13 mouse cellular contexts compared by ENCODE assay signal in the genomic region with DNA sequence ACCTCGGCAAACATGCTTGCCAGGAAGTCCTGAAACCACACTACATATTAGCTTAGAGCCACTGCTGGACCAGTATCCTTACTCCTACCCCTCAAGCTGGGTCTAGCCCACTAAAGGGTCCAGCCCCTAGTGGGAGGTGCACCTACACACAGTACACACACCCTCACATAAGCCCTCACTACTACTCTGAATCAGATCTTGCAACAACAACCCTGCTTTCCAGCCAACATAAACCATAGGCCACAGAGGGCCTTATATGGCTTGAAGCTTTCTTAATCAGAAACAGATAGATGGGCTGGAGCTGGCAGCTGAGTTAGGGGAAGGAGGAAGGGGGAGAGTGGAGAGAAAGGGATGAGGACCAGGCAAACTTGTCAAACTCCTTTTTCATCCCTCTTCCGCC. TPM values are rescaled to one million over a fixed set of nuclear protein-coding genes. Genes with fewer than 3 reads are reported as not detected.
DNase-seq lines count a peak whose midpoint lies in the region; ATAC-seq and TF ChIP-seq lines count a peak whose summit lies in the region.
"Had no signal": no experiment of that assay in that cellular context is flagged by ENCODE, and none has a peak within 500 bp of the region (broad histone marks: within the 10 kb centered on the region; RNA-seq: fewer than 3 reads in every experiment).

No protein-coding gene starts in this region.

- no peaks in the 10 kb centered on the region for H3K9me3 ChIP-seq in heart, embryonic 14.5 days (ENCODE audit: control insufficient read depth, low read length)
- no peaks in the 10 kb centered on the region for H3K9me3 ChIP-seq in intestine, embryonic 14.5 days (ENCODE audit: control insufficient read depth, low read length)
- no peaks in the 10 kb centered on the region for H3K9me3 ChIP-seq in stomach, postnatal 0 days (ENCODE audit: control insufficient read depth, low read length)
- H3K9me3 ChIP-seq: liver, embryonic 13.5 days; neural tube, embryonic 13.5 days had no signal

- no peak for DNase-seq in heart, postnatal 4 days
- peak; percentile 23 for DNase-seq in urinary bladder, postnatal 14 days (ENCODE audit: low spot score)
- DNase-seq in urinary bladder, adult 18-20 months (ENCODE audit: low spot score in 2 of 2) = no peak
- no peak for DNase-seq in intestine, embryonic 14.5 days (ENCODE audit: low spot score)
- DNase-seq in stomach, postnatal 0 days (ENCODE audit: low spot score) = no peak
- DNase-seq in cerebellum, postnatal 14 days = no peak
- no peak for DNase-seq in spleen, postnatal 36 days (ENCODE audit: low spot score in 2 of 2)
- DNase-seq: layer of hippocampus, adult 9-11 months; liver, embryonic 13.5 days had no signal

- peak; percentile 26; the same call in 1 of the 2 replicates for TF ChIP-seq CTCF in stomach, postnatal 0 days (IDR thresholded peaks at IDR 0.05; ENCODE audit: low read depth)

- no peaks in the 10 kb centered on the region for H3K27me3 ChIP-seq in heart, embryonic 14.5 days (ENCODE audit: control insufficient read depth, insufficient read depth, low read length)
- H3K27me3 ChIP-seq in intestine, embryonic 14.5 days (replicated peaks; ENCODE audit: control insufficient read depth, insufficient read depth, low read length) = no peaks in the 10 kb centered on the region
- no peaks in the 10 kb centered on the region for H3K27me3 ChIP-seq in stomach, postnatal 0 days (ENCODE audit: control insufficient read depth, insufficient read depth, low read length)
- H3K27me3 ChIP-seq: liver, embryonic 13.5 days; neural tube, embryonic 13.5 days had no signal

- H3K4me3 ChIP-seq in heart, embryonic 14.5 days (ENCODE audit: control insufficient read depth in 1 of 2, insufficient read depth in 1 of 2, low read depth in 1 of 2, low read length in 2 of 2) = no peak overlapping the region
- H3K4me3 ChIP-seq in intestine, embryonic 14.5 days (ENCODE audit: low read depth, low read length) = no peak overlapping the region
- no peak overlapping the region for H3K4me3 ChIP-seq in stomach, postnatal 0 days (ENCODE audit: low read depth, low read length)
- H3K4me3 ChIP-seq: liver, embryonic 13.5 days; neural tube, embryonic 13.5 days had no signal

- no peak overlapping the region for H3K9ac ChIP-seq in heart, embryonic 14.5 days (ENCODE audit: low read length)
- no peak overlapping the region for H3K9ac ChIP-seq in intestine, embryonic 14.5 days (ENCODE audit: low read length)
- no peak overlapping the region for H3K9ac ChIP-seq in stomach, postnatal 0 days (ENCODE audit: low read length)
- H3K9ac ChIP-seq: liver, embryonic 13.5 days; neural tube, embryonic 13.5 days had no signal

- peak overlapping the region; percentile 91 to 93 for H3K27ac ChIP-seq in heart, embryonic 14.5 days (replicated peaks in 1 of 2; ENCODE audit: control insufficient read depth in 1 of 2, insufficient read depth in 1 of 2, low read depth in 2 of 2, low read length in 2 of 2)
- H3K27ac ChIP-seq in intestine, embryonic 14.5 days (ENCODE audit: low read depth) = peak overlapping the region; percentile 64
- H3K27ac ChIP-seq in stomach, postnatal 0 days (replicated peaks) = peak overlapping the region; percentile 88
- H3K27ac ChIP-seq: hindbrain, postnatal 0 days; liver, embryonic 13.5 days; neural tube, embryonic 13.5 days had no signal

- H3K36me3 ChIP-seq in heart, embryonic 14.5 days (ENCODE audit: control insufficient read depth, insufficient read depth, low read length) = no peaks in the 10 kb centered on the region
- 0 out of 2 replicates have a peak, but pooled peaks cover 6% of the 10 kb centered on the region for H3K36me3 ChIP-seq in intestine, embryonic 14.5 days (ENCODE audit: control insufficient read depth, insufficient read depth, low read length)
- no peaks in the 10 kb centered on the region for H3K36me3 ChIP-seq in stomach, postnatal 0 days (ENCODE audit: control insufficient read depth, insufficient read depth, low read length)
- H3K36me3 ChIP-seq: neural tube, embryonic 13.5 days had no signal

- peaks cover 35 to 54% of the 10 kb centered on the region in 2 experiments for H3K4me1 ChIP-seq in heart, embryonic 14.5 days (ENCODE audit: control insufficient read depth in 2 of 2, insufficient read depth in 2 of 2, low read length in 2 of 2)
- peaks cover 12% of the 10 kb centered on the region; the same call in 1 of the 2 replicates for H3K4me1 ChIP-seq in intestine, embryonic 14.5 days (replicated peaks; ENCODE audit: control insufficient read depth, insufficient read depth, low read length)
- H3K4me1 ChIP-seq in stomach, postnatal 0 days (replicated peaks; ENCODE audit: control insufficient read depth, insufficient read depth) = no peaks in the 10 kb centered on the region

- TF ChIP-seq EP300 in stomach, postnatal 0 days (optimal IDR thresholded peaks at IDR 0.05) = no peak

- peak overlapping the region; percentile 46; the same call in 1 of the 2 replicates for H3K4me2 ChIP-seq in heart, embryonic 14.5 days (ENCODE audit: low read length)
- H3K4me2 ChIP-seq in intestine, embryonic 14.5 days (ENCODE audit: low read length) = no peak overlapping the region
- H3K4me2 ChIP-seq in stomach, postnatal 0 days (replicated peaks; ENCODE audit: low read depth) = no peak overlapping the region
- H3K4me2 ChIP-seq: liver, embryonic 13.5 days; midbrain, embryonic 11.5 days; neural tube, embryonic 13.5 days had no signal

- 54% methylated on average over 2 of the region's 2 CpGs for WGBS in heart, embryonic 14.5 days
- WGBS in intestine, embryonic 14.5 days = 50% methylated on average over 2 of the region's 2 CpGs
- 28% methylated on average over 2 of the region's 2 CpGs for WGBS in stomach, postnatal 0 days

- peak; percentile 22; the same call in 1 of the 2 replicates for ATAC-seq in heart, embryonic 14.5 days (ENCODE audit: insufficient number of reproducible peaks, insufficient read depth, low FRiP score, low read depth)
- peak; percentile 63 for ATAC-seq in intestine, embryonic 14.5 days (replicated peaks; ENCODE audit: low FRiP score, low TSS enrichment, low read depth)
- peak; percentile 78 for ATAC-seq in stomach, postnatal 0 days (ENCODE audit: low FRiP score, low TSS enrichment)
- ATAC-seq: hindbrain, postnatal 0 days had no signal

RNA-seq across cellular contexts. Expression of a gene that starts 8.0 kb away (rescaled TPM):
- polyA plus RNA-seq in heart, embryonic 14.5 days (2014; fragmentation: Nextera tagmentation; extraction: Ambion mirVana) = 40.5 and 42.0 TPM in 2 replicates
- total RNA-seq in heart, postnatal 4 days (2021) = 100 to 1,000 TPM; 105 TPM
- polyA plus RNA-seq in intestine, embryonic 14.5 days (2014; fragmentation: Nextera tagmentation; extraction: Ambion mirVana) = 26.7 and 28.2 TPM in 2 replicates
- polyA plus RNA-seq in stomach, postnatal 0 days (2015; fragmentation: Nextera tagmentation; extraction: Ambion mirVana) = 14.4 and 16.6 TPM in 2 replicates

Comparison
In these comparisons a context has a peak if more than half of its experiments do, and no peak if none do; other contexts are left out.
1. ATAC-seq: peak in every context shown above with its lines; median percentile 78 in stomach, postnatal 0 days; 63 in intestine, embryonic 14.5 days; 22 in heart, embryonic 14.5 days.